ENCODE assay signal across 9 mouse cellular contexts in the genomic region with DNA sequence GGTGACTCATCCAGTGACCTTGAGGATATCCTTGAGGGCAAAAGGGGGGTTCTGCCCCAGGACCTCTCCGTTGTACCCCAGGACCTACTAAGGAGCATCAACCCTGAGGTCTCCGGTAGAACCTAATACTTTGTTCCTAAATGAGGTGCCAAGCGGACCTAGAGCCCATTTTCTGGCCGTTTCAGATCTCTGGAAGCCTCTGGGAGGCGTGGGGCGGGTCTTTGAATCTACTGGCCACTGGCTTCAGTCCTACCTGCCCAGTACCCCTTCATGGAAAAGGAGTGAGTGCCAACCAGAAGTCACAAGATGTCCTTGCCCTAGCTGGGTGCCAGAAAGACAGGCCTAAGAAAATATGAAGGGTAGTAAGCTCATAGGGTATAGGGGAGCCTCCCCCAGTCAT. TPM values are rescaled to one million over a fixed set of nuclear protein-coding genes. Genes with fewer than 3 reads are reported as not detected.
DNase-seq lines count a peak whose midpoint lies in the region; ATAC-seq and TF ChIP-seq lines count a peak whose summit lies in the region.
"Had no signal": no experiment of that assay in that cellular context is flagged by ENCODE, and none has a peak within 500 bp of the region (broad histone marks: within the 10 kb centered on the region; RNA-seq: fewer than 3 reads in every experiment).

No protein-coding gene starts in this region.

- H3K4me3 ChIP-seq in heart, postnatal 0 days (ENCODE audit: low read depth, low read length) = peak overlapping the region; percentile 63
- H3K4me3 ChIP-seq in brown adipose tissue, adult 24 weeks (ENCODE audit: insufficient read depth, low read depth, low read length) = peak overlapping the region; percentile 63
- peak overlapping the region; percentile 53 for H3K4me3 ChIP-seq in hindbrain, embryonic 15.5 days
- H3K4me3 ChIP-seq in midbrain, embryonic 14.5 days (replicated peaks; ENCODE audit: low read depth, low read length) = peak overlapping the region; percentile 50; the same call in 1 of the 2 replicates

- no peaks in the 10 kb centered on the region for H3K9me3 ChIP-seq in heart, postnatal 0 days (replicated peaks; ENCODE audit: control insufficient read depth, low read length)
- H3K9me3 ChIP-seq in hindbrain, embryonic 15.5 days = no peaks in the 10 kb centered on the region
- H3K9me3 ChIP-seq in midbrain, embryonic 14.5 days (ENCODE audit: control insufficient read depth, low read length) = no peaks in the 10 kb centered on the region

- peaks cover 10% of the 10 kb centered on the region for H3K36me3 ChIP-seq in heart, postnatal 0 days (replicated peaks; ENCODE audit: control insufficient read depth, insufficient read depth, low read length)
- H3K36me3 ChIP-seq in hindbrain, embryonic 15.5 days = no peaks in the 10 kb centered on the region
- H3K36me3 ChIP-seq in midbrain, embryonic 14.5 days (ENCODE audit: control insufficient read depth, insufficient read depth, low read length) = no peaks in the 10 kb centered on the region

- intact Hi-C loops in heart, postnatal 10 days (cut with DNase I) = loop anchor here (2.0 to 5.0 kb wide), 5 partner anchors 91 to 239 kb away; partner anchors contain the start of genes Car7, Cdh5, Cklf and Nae1

- no peak for ATAC-seq in heart, postnatal 0 days (ENCODE audit: insufficient read depth, low read depth)
- ATAC-seq in hindbrain, embryonic 15.5 days (ENCODE audit: low FRiP score, low read depth) = no peak
- no peak for ATAC-seq in midbrain, embryonic 14.5 days (ENCODE audit: low FRiP score, low TSS enrichment)

- peak overlapping the region; percentile 67 for H3K27ac ChIP-seq in heart, postnatal 0 days (ENCODE audit: low read depth)
- peak overlapping the region; percentile 68 for H3K27ac ChIP-seq in brown adipose tissue, adult 24 weeks (replicated peaks; ENCODE audit: low read depth, low read length)
- H3K27ac ChIP-seq in hindbrain, embryonic 15.5 days (replicated peaks) = no peak overlapping the region
- no peak overlapping the region for H3K27ac ChIP-seq in midbrain, embryonic 14.5 days (replicated peaks; ENCODE audit: low read depth, low read length)

- H3K4me1 ChIP-seq in heart, postnatal 0 days (ENCODE audit: control insufficient read depth, insufficient read depth) = peaks cover 3% of the 10 kb centered on the region; the same call in 1 of the 2 replicates
- H3K4me1 ChIP-seq in brown adipose tissue, adult 24 weeks (ENCODE audit: control insufficient read depth, insufficient read depth, insufficient read length, low read length) = no peaks in the 10 kb centered on the region
- peaks cover 18% of the 10 kb centered on the region for H3K4me1 ChIP-seq in hindbrain, embryonic 15.5 days (replicated peaks)
- H3K4me1 ChIP-seq in midbrain, embryonic 14.5 days (ENCODE audit: control insufficient read depth, insufficient read depth, low read length) = 0 out of 2 replicates have a peak, but pooled peaks cover 7% of the 10 kb centered on the region

- H3K4me2 ChIP-seq in heart, postnatal 0 days (ENCODE audit: low read depth, low read length) = peak overlapping the region; percentile 85
- H3K4me2 ChIP-seq in hindbrain, embryonic 15.5 days = peak overlapping the region; percentile 73
- H3K4me2 ChIP-seq in midbrain, embryonic 14.5 days (ENCODE audit: low read length) = peak overlapping the region; percentile 88

- DNase-seq in heart, postnatal 0 days (ENCODE audit: low spot score) = no peak
- DNase-seq in heart, postnatal 10 days = no peak
- no peak for DNase-seq in midbrain, embryonic 14.5 days
- DNase-seq in frontal cortex, adult 2 months (ENCODE audit: extremely low spot score in 1 of 2, low spot score in 1 of 2) = no peak
- DNase-seq in urinary bladder, postnatal 4 days (ENCODE audit: low spot score in 2 of 2) = no peak
- DNase-seq in layer of hippocampus, postnatal 14 days (ENCODE audit: low spot score in 2 of 2) = no peak

- WGBS in heart, postnatal 0 days = 51% methylated on average over 6 of the region's 6 CpGs
- 46% methylated on average over 6 of the region's 6 CpGs for WGBS in hindbrain, embryonic 15.5 days
- 43% methylated on average over 6 of the region's 6 CpGs for WGBS in midbrain, embryonic 14.5 days

- TF ChIP-seq EP300 in heart, postnatal 0 days (IDR thresholded peaks at IDR 0.05; ENCODE audit: low read depth) = no peak

- TF ChIP-seq CTCF in heart, postnatal 0 days (IDR thresholded peaks at IDR 0.05; ENCODE audit: low read depth) = no peak

- no peak overlapping the region for H3K9ac ChIP-seq in heart, postnatal 0 days (replicated peaks; ENCODE audit: low read depth, low read length)
- H3K9ac ChIP-seq in hindbrain, embryonic 15.5 days = no peak overlapping the region
- H3K9ac ChIP-seq in midbrain, embryonic 14.5 days (replicated peaks; ENCODE audit: low read length) = no peak overlapping the region

- H3K27me3 ChIP-seq in heart, postnatal 0 days (ENCODE audit: control insufficient read depth, insufficient read depth, low read length) = no peaks in the 10 kb centered on the region
- no peaks in the 10 kb centered on the region for H3K27me3 ChIP-seq in hindbrain, embryonic 15.5 days
- H3K27me3 ChIP-seq in midbrain, embryonic 14.5 days (ENCODE audit: control insufficient read depth, insufficient read depth, low read length) = no peaks in the 10 kb centered on the region

RNA-seq across cellular contexts. Expression of gene Cmtm3, which starts 2.5 kb away (rescaled TPM):
- total RNA-seq in heart, postnatal 0 days (2014; rRNA removed; ENCODE audit: low replicate concordance) = 22.3 and 29.0 TPM in 2 replicates
- 64.6 and 65.2 TPM in 2 replicates for polyA plus RNA-seq in heart, postnatal 0 days (2015; fragmentation: Nextera tagmentation; extraction: Ambion mirVana)
- 10 to 100 TPM; 45.9 to 52.0 TPM for total RNA-seq in heart, postnatal 10 days (2021)
- polyA plus RNA-seq in brown adipose tissue, adult 24 weeks (2012; ENCODE audit: insufficient read depth, insufficient read length, missing spikeins) = 12.1 and 15.1 TPM in 2 replicates
- 39.5 and 44.1 TPM in 2 replicates for polyA plus RNA-seq in hindbrain, embryonic 15.5 days (2015; fragmentation: Nextera tagmentation; extraction: Ambion mirVana)
- polyA plus RNA-seq in midbrain, embryonic 14.5 days (2014; fragmentation: Nextera tagmentation; extraction: Ambion mirVana) = 28.6 and 36.9 TPM in 2 replicates
- 20.4 and 22.4 TPM in 2 replicates for polyA plus RNA-seq in frontal cortex, adult 2 months (2012; rRNA removed)
- total RNA-seq in layer of hippocampus, postnatal 14 days (2021) = 10 to 100 TPM; 22.2 to 24.5 TPM

RNA-seq across cellular contexts. Expression of gene Cmtm2b, which starts 19.6 kb away (rescaled TPM):
- not detected in 2 replicates for total RNA-seq in heart, postnatal 0 days (2014; rRNA removed; ENCODE audit: low replicate concordance)
- not detected in 2 replicates for polyA plus RNA-seq in heart, postnatal 0 days (2015; fragmentation: Nextera tagmentation; extraction: Ambion mirVana)
- not detected for total RNA-seq in heart, postnatal 10 days (2021)
- polyA plus RNA-seq in brown adipose tissue, adult 24 weeks (2012; ENCODE audit: insufficient read depth, insufficient read length, missing spikeins) = not detected in 2 replicates
- polyA plus RNA-seq in hindbrain, embryonic 15.5 days (2015; fragmentation: Nextera tagmentation; extraction: Ambion mirVana) = not detected in 2 replicates
- polyA plus RNA-seq in midbrain, embryonic 14.5 days (2014; fragmentation: Nextera tagmentation; extraction: Ambion mirVana) = not detected in 2 replicates
- not detected in 2 replicates for polyA plus RNA-seq in frontal cortex, adult 2 months (2012; rRNA removed)
- not detected for total RNA-seq in layer of hippocampus, postnatal 14 days (2021)
- total RNA-seq: hematopoietic stem cell, adult 5-6 weeks had no signal

RNA-seq across cellular contexts. Expression of gene Gm11020, which starts 20.3 kb away (rescaled TPM):
- not detected in 2 replicates for total RNA-seq in heart, postnatal 0 days (2014; rRNA removed; ENCODE audit: low replicate concordance)
- polyA plus RNA-seq in heart, postnatal 0 days (2015; fragmentation: Nextera tagmentation; extraction: Ambion mirVana) = not detected in 2 replicates
- not detected for total RNA-seq in heart, postnatal 10 days (2021)
- not detected in 2 replicates for polyA plus RNA-seq in brown adipose tissue, adult 24 weeks (2012; ENCODE audit: insufficient read depth, insufficient read length, missing spikeins)
- polyA plus RNA-seq in hindbrain, embryonic 15.5 days (2015; fragmentation: Nextera tagmentation; extraction: Ambion mirVana) = not detected in 2 replicates
- polyA plus RNA-seq in midbrain, embryonic 14.5 days (2014; fragmentation: Nextera tagmentation; extraction: Ambion mirVana) = not detected in 2 replicates
- not detected in 2 replicates for polyA plus RNA-seq in frontal cortex, adult 2 months (2012; rRNA removed)
- not detected for total RNA-seq in layer of hippocampus, postnatal 14 days (2021)
- total RNA-seq: hematopoietic stem cell, adult 5-6 weeks had no signal

RNA-seq across cellular contexts. Expression of gene Cmtm1, which starts 31.7 kb away (rescaled TPM):
- not detected in 2 replicates for total RNA-seq in heart, postnatal 0 days (2014; rRNA removed; ENCODE audit: low replicate concordance)
- not detected in 2 replicates for polyA plus RNA-seq in heart, postnatal 0 days (2015; fragmentation: Nextera tagmentation; extraction: Ambion mirVana)
- not detected for total RNA-seq in heart, postnatal 10 days (2021)
- not detected in 2 replicates for polyA plus RNA-seq in brown adipose tissue, adult 24 weeks (2012; ENCODE audit: insufficient read depth, insufficient read length, missing spikeins)
- not detected in 2 replicates for polyA plus RNA-seq in hindbrain, embryonic 15.5 days (2015; fragmentation: Nextera tagmentation; extraction: Ambion mirVana)
- not detected in 2 replicates for polyA plus RNA-seq in midbrain, embryonic 14.5 days (2014; fragmentation: Nextera tagmentation; extraction: Ambion mirVana)
- not detected in 2 replicates for polyA plus RNA-seq in frontal cortex, adult 2 months (2012; rRNA removed)
- total RNA-seq in layer of hippocampus, postnatal 14 days (2021) = not detected
- total RNA-seq: hematopoietic stem cell, adult 5-6 weeks had no signal

RNA-seq across cellular contexts. Expression of gene Gm45711, which starts 31.8 kb away (rescaled TPM):
- total RNA-seq in heart, postnatal 0 days (2014; rRNA removed; ENCODE audit: low replicate concordance) = not detected in 2 replicates
- polyA plus RNA-seq in heart, postnatal 0 days (2015; fragmentation: Nextera tagmentation; extraction: Ambion mirVana) = not detected in 2 replicates
- total RNA-seq in heart, postnatal 10 days (2021) = not detected
- not detected in 2 replicates for polyA plus RNA-seq in brown adipose tissue, adult 24 weeks (2012; ENCODE audit: insufficient read depth, insufficient read length, missing spikeins)
- not detected in 2 replicates for polyA plus RNA-seq in hindbrain, embryonic 15.5 days (2015; fragmentation: Nextera tagmentation; extraction: Ambion mirVana)
- not detected in 2 replicates for polyA plus RNA-seq in midbrain, embryonic 14.5 days (2014; fragmentation: Nextera tagmentation; extraction: Ambion mirVana)
- not detected in 2 replicates for polyA plus RNA-seq in frontal cortex, adult 2 months (2012; rRNA removed)
- not detected for total RNA-seq in layer of hippocampus, postnatal 14 days (2021)
- total RNA-seq: hematopoietic stem cell, adult 5-6 weeks had no signal

Comparison
In these comparisons a context has a peak if more than half of its experiments do, and no peak if none do; other contexts are left out.
1. H3K27ac ChIP-seq: peak in heart, postnatal 0 days (single experiment) and brown adipose tissue, adult 24 weeks (single experiment); none in hindbrain, embryonic 15.5 days (single experiment) and midbrain, embryonic 14.5 days (single experiment).
2. Peak in every context shown above with its lines, with median percentiles within 50 percentile points of each other: H3K4me2 ChIP-seq and H3K4me3 ChIP-seq.